Mouse (Mus musculus): Measurements from ENCODE around the gene Olfr156.
"Not testable (repeated sequence)": the region's sequence is repeated elsewhere in the genome, so short reads cannot be mapped to it uniquely, and the experiment has no call there.

The Olfr156 gene

DNA sequence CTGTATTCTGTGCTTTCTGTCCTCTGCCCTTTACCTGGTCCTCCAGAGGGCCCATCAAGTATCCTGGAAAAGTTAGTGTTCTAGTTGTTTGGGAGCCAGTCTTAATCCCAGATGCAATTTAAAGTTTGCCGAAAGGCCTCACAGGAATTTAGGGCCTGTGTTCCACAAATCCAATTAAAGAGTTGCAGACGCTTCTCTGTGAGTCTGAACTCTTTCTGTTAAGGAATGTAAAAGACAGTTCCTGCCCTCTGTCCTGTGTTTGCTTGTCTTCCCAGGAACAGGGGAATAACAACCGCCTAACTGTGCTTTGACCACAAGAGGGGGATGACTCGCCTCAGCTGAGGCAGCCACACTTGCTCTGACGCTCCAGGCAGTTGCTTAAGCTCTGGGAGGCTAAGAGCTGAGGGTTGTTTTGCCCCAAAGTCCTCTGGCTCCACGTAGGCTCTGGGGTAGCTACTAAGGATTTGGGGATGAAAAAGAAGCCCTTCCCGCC is at the start of gene Olfr156:
Gene Olfr156 (minus strand): TSS at position 51 of the 493 bp plus-strand sequence.
- DNase-seq (ENCODE audit: low read depth): peak; percentile 29

DNA sequence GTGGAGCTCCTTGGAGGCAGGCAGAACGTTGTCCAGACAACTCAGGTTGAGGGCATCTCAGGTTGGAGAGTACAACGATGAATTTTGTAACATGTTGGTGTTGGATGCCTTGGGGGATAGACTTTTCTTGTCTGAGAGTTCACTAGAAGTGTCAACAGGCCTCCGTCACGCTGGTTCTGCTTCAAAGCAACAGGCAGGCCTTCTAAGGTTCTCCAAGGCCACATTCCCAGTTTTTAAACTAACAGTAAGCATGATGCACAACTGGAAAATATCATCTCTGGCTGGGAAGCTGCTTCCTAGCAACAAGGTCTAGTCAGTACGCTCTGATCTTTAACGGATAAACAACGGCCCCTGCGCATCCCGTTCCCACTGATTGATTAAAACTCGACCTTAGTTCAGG is 46.1 kb upstream of the Olfr156 start:
- DNase-seq (ENCODE audit: low read depth): no peak

DNA sequence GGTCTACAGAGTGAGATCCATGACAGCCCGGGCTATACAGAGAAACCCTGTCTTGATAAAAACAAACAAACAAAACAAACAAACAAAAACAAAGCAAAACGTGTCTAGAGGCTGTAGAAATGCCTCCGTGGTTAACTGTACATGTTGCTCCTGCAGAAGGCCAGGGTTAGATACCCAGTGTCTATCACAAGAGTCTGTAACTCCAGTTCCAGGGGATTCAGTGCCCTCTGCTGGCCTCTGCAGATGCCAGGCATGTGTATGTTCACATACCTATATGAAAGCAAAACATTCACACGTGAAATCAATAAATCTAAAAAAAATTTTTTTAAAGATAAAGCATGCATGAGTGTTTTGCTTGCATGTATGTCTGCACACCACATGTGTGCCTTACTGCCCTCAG is 39.6 kb upstream of the Olfr156 start:
- peak; percentile 21 for DNase-seq (ENCODE audit: low read depth)

- peak; percentile 58 for DNase-seq (ENCODE audit: low read depth)
These were observed 37.2 kb upstream of the Olfr156 start for GRCm38 (mm10) chr4:43860744-43861519.

DNA sequence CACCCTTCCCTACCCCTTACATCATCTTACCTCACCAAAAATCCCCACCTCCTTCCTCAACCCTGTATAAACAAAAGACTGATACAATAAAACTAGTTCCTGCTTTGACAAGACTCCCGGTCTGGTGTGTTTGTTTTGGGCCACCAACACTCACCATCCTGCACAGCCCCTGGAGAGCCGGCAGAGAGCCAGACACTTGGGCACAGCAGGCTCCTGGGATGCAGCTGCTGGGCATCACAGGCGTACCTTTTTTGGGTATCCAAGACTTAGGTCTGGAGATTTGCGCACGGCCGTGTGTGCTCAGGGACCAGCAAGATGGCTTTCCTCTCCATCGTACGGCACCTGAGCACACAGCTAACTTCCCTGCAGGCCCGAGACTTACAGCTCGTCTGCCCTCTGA is 36.2 kb upstream of the Olfr156 start:
- no peak for DNase-seq (ENCODE audit: low read depth)

DNA sequence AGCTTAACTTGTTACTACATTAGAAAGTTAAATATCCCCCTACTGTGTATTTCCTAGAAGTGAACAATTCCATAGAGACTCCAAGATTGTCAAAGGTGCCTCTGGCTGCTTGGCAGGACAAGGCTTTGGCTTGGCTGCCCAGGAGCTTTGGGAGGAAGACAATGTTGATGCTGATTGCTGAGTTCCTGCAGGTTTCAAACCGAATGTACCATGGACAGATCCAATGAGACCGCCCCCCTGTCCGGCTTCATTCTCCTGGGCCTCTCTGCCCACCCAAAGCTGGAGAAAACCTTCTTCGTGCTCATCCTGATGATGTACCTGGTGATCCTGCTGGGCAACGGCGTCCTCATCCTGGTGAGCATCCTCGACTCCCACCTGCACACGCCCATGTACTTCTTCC is 30.4 kb upstream of the Olfr156 start:
- DNase-seq (ENCODE audit: low read depth): no peak

- DNase-seq (ENCODE audit: low read depth): no peak
These were observed 27.6 kb upstream of the Olfr156 start, which contains the start of gene Olfr155 for GRCm38 (mm10) chr4:43851265-43851664. TSS of gene Olfr155 (plus strand) at chr4:43851565.

DNA sequence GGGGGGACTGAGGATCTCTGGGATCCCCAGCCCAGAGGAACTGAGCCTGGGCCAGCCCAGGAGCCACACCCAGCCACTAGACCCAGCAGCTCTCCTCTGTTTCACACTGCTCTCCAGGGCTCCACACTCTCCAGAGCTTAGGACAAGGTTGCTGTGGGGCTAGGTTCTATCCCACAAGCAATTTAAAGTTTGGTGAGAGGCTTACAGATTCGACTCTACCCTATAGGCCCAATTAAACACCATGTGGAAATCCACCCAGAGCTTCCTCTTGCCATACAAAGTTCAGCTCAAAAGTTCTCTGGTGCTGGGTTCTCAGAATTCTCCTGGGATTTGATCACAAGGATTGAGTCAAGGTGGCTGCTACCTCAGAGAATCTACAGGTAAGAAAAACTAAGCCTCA is 16.4 kb upstream of the Olfr156 start, which contains the start of gene Olfr157:
Gene Olfr157 (minus strand): TSS at position 101 of the 400 bp plus-strand sequence.
- DNase-seq (ENCODE audit: low read depth): no peak

GRCm38 (mm10) chr4:43838326-43838725 is 14.6 kb upstream of the Olfr156 start:
- DNase-seq (ENCODE audit: low read depth): no peak

GRCm38 (mm10) chr4:43834749-43835148 is 11.1 kb upstream of the Olfr156 start:
- no peak for DNase-seq (ENCODE audit: low read depth)

DNA sequence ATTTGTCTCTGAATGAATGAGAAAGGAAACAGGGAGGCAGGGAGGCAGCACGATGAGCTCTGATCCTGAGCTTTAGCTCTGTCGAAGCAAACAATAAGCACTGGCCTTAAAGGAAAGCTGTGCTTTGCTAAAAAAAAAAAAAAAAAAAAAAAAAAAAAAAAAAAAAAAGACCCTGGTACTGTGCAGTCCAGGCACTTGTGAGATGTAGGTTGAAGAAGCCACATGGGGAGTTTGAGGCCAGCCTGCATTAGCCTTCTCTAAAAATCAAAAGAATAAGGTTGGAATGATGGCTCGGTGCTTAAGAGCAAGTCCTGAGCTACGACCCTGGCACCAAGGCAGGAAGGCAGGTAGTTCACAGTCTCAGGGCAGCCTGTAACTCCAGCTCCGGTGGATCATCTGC is 10.1 kb upstream of the Olfr156 start:
- no peak for DNase-seq (ENCODE audit: low read depth)

DNA sequence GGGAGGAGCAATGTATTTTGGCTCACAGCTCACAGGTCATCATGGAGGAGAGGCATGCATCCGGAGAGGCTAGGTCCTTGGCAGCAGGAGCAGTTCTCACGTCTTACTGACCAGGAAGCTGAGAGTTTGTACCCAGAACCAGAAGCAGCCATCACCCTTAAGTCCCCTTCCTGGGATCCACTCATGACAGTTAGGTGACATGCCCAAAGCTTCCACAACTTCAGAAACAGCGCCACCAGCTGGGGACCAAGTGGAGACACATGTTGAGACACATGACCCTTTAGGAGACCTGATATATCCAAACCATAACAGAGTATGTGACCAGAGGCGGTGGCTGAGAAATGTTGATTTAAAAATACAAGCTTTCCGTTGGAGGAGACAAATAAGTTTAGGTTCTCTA is 8.3 kb upstream of the Olfr156 start:
- peak; percentile 18 for DNase-seq (ENCODE audit: low read depth)

DNA sequence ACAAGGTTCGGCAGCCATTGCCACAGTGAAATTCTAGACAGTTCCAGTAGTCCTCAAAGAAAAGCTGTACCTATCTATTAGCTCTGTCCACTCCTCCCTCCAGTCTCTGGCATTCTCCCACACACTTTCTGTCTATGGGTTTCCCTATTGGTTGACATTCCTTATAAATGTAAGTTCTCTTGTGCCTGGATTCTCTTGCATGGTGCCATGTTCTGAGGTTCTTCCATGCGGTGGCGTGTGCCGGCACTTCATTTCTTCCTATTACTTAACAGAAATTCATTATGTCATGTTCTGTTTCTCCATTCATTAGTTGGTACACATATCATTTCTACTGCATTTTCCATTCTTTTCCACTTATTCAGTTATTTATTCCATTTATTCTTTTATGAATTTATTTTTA is 5.1 kb upstream of the Olfr156 start:
- no peak for DNase-seq (ENCODE audit: low read depth)

- no peak for DNase-seq (ENCODE audit: low read depth)
These were observed 672 bp downstream of the Olfr156 start for GRCm38 (mm10) chr4:43822896-43823550.

DNA sequence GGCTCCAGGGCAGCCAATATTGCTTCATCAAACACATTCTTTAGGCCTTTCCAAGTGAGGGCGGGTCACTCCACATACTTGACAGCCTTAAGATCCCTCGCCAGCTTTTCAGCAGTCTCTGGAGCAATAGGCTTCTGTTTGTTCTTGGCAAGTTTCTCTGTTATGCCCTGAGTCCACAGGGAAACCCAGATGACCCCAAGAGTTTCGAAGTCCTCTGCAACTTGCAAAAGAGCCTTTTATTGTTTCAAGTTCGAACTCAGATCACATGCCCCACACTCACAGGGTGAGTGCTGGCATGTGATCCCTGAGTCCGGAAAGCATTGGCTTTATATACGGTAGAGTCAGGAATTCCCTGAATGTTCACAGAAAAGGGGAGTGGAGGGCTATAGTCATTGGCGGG is 24.8 kb downstream of the Olfr156 start:
- DNase-seq (ENCODE audit: low read depth): no peak

- DNase-seq (ENCODE audit: low read depth): not testable (repeated sequence)
These were observed 27.9 kb downstream of the Olfr156 start for GRCm38 (mm10) chr4:43795844-43796243.

- no peak for DNase-seq (ENCODE audit: low read depth)
These were observed 28.4 kb downstream of the Olfr156 start for GRCm38 (mm10) chr4:43795296-43795695.

GRCm38 (mm10) chr4:43772304-43772703 is 51.4 kb downstream of the Olfr156 start:
- DNase-seq (ENCODE audit: low read depth): no peak

DNA sequence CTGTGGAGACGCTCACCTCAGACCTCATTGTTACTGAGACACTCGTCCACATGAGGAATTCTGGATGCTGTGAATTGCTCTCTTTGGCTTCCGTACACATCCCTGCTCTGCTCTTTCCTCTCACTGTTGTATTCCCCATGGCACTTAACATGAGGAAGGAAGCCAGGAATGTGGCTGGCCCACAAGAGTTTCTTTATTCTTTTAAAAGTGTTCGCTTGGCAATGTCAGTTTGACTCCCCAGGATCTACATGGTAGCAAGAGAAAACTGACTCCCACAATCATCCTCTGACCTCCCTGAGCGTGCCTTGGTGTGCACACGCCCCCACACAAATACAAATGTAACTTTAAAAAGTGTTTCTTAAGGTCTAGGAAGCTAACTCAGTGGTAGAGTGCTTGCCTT is 52.1 kb downstream of the Olfr156 start:
- no peak for DNase-seq (ENCODE audit: low read depth)

GRCm38 (mm10) chr4:43770909-43771308 is 52.8 kb downstream of the Olfr156 start, which contains the start of gene Olfr159:
TSS of gene Olfr159 (minus strand) at chr4:43771009.
- DNase-seq (ENCODE audit: low read depth): no peak
